Mouse (Mus musculus): ENCODE results near the gene Lrch1.

The Lrch1 gene

GRCm38 (mm10) chr14:74900705-74901369, 46.8 kb downstream of the Lrch1 start:
- in situ Hi-C loops (cut with MboI, MseI) = no loop called here

GRCm38 (mm10) chr14:74899953-74900704, 47.5 kb downstream of the Lrch1 start:
- in situ Hi-C loops (cut with MboI, MseI) = no loop called here

- in situ Hi-C loops (cut with MboI, MseI) = no loop called here
Measured at GRCm38 (mm10) chr14:74898939-74899338, 48.7 kb downstream of the Lrch1 start.

- in situ Hi-C loops (cut with MboI, MseI) = no loop called here
Measured at GRCm38 (mm10) chr14:74893693-74894092, 54.0 kb downstream of the Lrch1 start.

DNA sequence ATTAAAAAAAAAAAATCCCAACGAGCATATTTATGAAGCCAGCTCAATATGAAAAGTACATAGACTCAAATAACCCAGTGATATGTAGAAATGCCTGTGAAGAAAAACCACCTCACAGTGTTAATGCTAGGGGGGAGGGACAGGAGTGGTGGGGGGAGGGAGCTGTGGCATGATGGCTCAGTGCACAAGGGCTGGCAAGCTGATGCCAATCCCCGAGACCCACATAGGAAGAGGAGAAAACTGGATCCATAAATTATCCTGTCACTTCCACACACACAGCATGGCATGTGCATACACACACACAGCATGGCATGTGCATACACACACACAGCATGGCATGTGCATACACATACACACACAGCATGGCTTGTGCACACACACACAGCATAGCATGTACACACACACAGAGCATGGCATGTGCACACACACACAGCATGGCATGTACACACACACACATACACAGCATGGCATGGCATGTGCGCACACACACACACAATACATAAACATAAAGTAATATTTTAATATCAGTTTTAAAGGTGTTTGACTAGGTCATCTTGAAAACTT, 54.5 kb downstream of the Lrch1 start:
- in situ Hi-C loops (cut with MboI, MseI) = no loop called here

DNA sequence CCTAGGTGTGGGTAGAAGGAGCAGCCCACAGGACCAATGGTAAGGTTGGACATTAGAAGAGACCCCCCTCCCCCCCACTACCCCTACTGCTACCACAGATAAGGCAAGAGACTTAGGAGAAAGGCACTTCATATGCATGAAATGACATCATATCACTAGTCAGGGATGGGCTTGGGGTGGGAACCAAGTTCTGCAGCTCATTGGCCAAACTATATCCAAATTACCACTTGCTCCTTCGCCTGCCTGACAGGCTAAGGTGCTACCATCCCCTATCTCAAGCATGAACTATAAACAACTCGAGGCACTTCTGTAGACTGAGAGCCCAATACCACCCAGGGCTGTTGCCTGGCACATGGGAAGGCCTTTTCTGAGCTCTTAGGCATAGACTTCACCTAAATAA, 58.4 kb downstream of the Lrch1 start:
- in situ Hi-C loops (cut with MboI, MseI) = loop anchor here in 1 of 2 experiments (5.0 kb wide), 1 partner anchor 42 kb away; no protein-coding TSS in a partner anchor

DNA sequence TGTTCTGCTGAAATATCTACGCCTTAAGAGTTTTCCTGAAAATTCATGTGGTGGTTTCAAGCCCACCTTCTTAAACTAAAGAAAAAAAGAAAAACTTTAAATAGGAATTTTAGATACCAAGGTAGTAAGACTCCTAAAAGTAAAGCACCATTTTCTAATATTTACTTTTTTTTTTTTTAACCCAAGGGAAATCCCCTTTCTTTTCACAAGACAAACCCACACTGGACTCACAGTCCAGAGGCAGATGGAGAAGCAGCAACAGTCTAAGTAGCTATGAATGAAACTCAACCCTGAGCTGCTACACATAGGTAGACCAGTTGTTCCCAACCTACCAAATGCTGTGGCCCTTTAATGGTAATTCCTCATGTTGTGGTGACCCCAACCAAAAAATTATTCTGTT, 59.6 kb downstream of the Lrch1 start:
- in situ Hi-C loops (cut with MboI, MseI) = loop anchor here in 1 of 2 experiments (5.0 kb wide), 1 partner anchor 41 kb away; no protein-coding TSS in a partner anchor

- in situ Hi-C loops (cut with MboI, MseI) = loop anchor here in 1 of 2 experiments (5.0 kb wide), 1 partner anchor 39 kb away; no protein-coding TSS in a partner anchor
Measured at GRCm38 (mm10) chr14:74886453-74886852, 61.2 kb downstream of the Lrch1 start.

DNA sequence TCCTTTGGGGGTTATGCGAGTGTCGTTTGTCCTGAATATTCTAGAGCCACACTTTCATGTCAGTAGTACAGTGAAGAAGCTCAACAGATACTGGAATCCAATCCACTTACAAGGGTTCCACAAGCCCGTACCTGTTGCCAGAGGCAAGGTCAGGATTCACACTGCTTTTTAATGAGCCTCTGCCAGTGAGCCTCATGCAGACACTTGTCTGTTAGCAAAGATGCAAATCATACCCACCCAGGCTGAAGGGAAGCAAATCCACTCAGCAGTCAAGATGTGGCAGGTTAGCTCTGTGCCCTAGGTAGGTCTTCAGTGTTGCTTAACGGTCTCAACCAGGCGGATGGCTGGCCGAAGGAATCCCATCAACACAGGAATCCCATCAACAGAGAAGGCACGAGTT, 62.8 kb downstream of the Lrch1 start:
- in situ Hi-C loops (cut with MboI, MseI) = loop anchor here in 1 of 2 experiments (5.0 kb wide), 1 partner anchor 38 kb away; no protein-coding TSS in a partner anchor

- in situ Hi-C loops (cut with MboI, MseI) = no loop called here
Measured at GRCm38 (mm10) chr14:74884024-74884680, 63.5 kb downstream of the Lrch1 start.

DNA sequence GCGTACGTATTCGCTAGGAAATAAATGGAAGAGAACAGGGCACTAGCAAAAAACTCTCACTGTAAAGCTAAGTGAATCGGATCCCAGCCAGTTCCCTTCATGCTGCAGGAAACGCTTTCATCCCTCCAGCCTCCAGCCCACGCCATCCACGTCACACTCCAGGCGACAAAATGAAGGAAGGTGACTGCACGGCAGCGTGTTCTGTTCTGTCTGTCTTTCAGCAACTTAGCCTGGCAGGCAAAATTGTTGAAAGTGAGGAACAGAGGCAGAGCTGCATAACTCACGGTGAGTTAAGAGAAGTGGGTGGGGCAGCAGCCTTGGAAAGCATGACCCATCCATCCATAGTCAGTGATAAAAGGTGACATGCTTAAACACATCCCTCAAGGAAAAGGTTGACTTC, 64.5 kb downstream of the Lrch1 start:
- in situ Hi-C loops (cut with MboI, MseI) = no loop called here

DNA sequence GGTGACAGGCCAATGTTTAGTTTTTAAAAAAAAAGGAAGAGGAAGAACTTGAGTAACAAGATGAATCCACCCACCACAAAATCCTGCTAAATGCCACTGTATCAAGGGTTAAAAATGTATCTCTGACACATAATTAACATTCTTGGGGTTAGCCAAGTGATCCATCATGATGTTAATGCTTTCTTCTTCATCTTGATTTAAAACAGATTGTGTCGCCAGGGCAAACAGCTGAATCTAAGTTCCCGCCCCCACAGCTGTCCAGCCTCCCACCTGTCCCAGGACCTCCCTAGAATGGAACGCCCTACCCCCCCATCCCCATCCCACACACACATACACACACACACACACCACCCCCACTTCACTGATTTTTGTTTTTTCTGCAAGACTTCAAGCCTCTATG, 64.9 kb downstream of the Lrch1 start:
- in situ Hi-C loops (cut with MboI, MseI) = no loop called here

GRCm38 (mm10) chr14:74880868-74881267, 66.8 kb downstream of the Lrch1 start:
- in situ Hi-C loops (cut with MboI, MseI) = no loop called here

DNA sequence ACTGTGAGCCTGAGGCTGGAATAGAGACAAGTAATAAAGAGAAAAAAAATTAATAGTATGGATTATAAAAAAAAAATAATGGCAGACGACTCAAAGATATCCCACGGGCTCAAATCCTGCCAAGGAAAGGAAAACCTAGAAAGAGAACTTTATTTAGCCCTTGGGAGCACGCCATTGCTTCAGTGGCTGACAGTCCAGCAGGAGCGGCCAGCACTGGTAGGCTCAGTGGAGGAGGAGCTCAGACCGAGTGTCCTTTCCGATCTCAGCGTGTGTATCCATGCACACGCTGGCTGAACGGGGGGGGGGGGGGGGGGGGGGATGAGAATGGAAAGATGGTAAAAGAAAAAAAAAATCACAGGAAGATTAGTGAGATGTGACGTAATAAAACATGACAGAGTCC, 68.2 kb downstream of the Lrch1 start:
- in situ Hi-C loops (cut with MboI, MseI) = no loop called here

GRCm38 (mm10) chr14:74877287-74877686, 70.4 kb downstream of the Lrch1 start:
- in situ Hi-C loops (cut with MboI, MseI) = no loop called here

DNA sequence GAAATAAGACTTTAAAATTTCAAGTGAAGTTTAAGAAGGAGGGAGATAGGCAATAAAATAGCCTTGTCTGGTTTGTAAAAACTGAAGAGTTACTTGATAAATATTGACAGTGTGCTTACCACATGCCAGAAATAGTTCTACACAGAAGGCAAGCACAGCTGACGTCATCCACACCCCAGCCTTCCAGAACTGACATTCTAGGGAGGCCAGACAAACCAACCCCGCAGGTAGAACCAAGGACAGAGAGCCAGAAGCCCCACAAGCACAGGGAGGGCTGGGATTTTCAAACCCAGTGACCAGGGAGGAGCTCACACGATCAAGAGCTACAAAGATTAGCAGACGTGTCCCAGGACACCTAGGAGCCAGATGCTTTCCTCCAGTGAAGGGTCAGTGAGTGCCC, 76.5 kb downstream of the Lrch1 start:
- in situ Hi-C loops (cut with MboI, MseI) = no loop called here

DNA sequence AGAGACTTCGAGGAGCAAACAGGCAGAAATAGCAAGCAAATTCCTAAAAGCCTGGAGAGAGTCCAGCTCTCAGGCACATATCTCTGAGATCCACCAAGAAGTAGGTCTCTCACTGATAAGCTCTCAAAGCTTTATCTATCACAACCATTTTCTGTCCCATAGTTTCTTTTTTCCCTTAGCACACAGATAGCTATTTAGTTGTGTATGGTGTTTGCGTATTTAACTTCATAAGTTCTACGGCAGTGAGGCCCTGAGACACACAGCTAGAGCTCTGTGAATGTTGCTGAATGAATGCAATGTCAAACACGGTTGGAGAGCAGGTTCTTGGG, 78.8 kb downstream of the Lrch1 start:
- in situ Hi-C loops (cut with MboI, MseI) = no loop called here

- in situ Hi-C loops (cut with MboI, MseI) = no loop called here
Measured at GRCm38 (mm10) chr14:74868188-74868901, 79.3 kb downstream of the Lrch1 start.

DNA sequence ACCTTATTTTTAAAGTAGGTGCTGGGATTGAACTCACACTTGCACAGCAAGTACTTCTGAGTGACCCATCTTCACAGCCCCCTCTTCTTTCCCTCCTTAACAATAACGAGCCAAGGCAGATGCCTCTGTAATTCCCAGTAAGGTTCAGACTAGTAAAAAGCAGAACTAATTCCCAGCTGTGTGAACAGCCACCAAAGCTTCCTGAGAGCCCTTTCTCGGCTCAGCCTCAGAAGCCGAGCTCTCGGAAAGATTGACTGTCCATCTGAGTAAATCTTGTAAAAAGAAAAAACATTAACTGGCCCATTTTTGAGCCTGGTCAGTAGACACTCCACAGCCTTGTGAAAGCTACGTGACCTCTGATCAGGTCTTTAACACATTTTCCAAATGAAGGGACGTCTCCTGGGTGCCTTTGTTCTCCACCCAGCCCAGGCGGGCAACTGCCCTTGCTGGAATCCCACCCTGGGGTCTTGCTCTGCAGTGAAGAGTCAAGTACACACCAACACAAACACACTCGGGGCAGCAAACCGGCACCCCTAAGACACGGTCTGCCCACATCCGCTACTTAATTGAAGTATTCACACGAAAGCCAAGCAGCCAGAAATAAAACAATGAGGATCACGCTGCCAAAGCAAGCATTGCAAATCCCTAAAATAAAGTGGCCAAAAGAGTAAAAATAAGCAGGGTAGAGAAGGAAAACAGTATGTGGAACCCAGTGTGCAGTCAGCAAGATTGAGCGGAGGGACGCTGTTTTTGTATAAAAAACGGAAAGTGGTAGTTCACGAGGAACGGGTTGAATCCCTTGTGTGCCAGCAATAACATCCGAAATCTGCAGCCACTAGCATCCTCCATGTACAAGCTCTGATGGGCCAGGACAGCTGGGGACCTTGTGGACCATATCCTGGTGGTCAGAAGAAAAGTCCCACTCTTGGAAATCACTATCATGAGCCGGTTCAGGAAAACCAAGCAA, 80.3 kb downstream of the Lrch1 start:
- in situ Hi-C loops (cut with MboI, MseI) = no loop called here

DNA sequence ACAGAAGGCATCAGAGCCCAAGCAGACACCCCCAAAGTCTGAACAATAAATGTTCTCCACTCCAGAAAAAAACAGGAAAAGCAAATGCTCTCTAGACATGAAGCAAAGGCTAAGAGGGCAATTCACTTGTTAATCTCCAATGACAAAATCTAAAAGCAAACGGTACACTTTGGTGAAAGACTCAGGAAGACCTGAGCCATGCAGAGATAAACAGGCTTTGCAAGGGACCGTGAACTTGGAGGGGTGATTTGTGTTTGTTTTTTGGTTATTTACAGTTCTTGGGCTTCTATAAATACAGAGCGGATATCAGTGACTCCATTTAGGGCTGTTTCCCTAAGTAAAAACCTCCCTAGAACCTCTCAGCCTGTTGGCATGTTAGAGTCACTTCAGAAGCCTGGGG, 81.9 kb downstream of the Lrch1 start:
- in situ Hi-C loops (cut with MboI, MseI) = no loop called here

Data from T-helper 17 cell (primary cell).